Mouse (Mus musculus) limb, embryonic 11.5 days (tissue): ENCODE data around the gene Adcy9. TPM values are rescaled to one million over a fixed set of nuclear protein-coding genes. Genes with fewer than 3 reads are reported as not detected.

Experiments used
- polyA plus RNA-seq: library from polyadenylated mRNA; unstranded; fragments of >200 nt; fragmentation: Nextera tagmentation; extraction: Ambion mirVana; gene quantifications from 2 replicates; pipeline ENCODE4 v1.2.1, GENCODE M21; 2014

Adcy9 gene
- polyA plus RNA-seq, 1 experiment from 2014 or later: 0.93 TPM

Other genes starting within 250 kb of the Adcy9 start
- gene Crebbp, start 206.5 kb downstream of the Adcy9 start, polyA plus RNA-seq: 42.4 and 43.5 TPM in 2 replicates
- gene Srl, start 121.3 kb upstream of the Adcy9 start, polyA plus RNA-seq: 29.7 and 31.8 TPM in 2 replicates
- gene Tfap4, start 139.4 kb upstream of the Adcy9 start, polyA plus RNA-seq: 34.7 and 35.3 TPM in 2 replicates
- gene Glis2, start 174.2 kb upstream of the Adcy9 start, polyA plus RNA-seq: 26.2 and 27.4 TPM in 2 replicates
- 107 and 115 TPM in 2 replicates for gene Pam16, start 204.5 kb upstream of the Adcy9 start, polyA plus RNA-seq
- 20.2 and 22.3 TPM in 2 replicates for gene Vasn, start 219.4 kb upstream of the Adcy9 start, polyA plus RNA-seq
- 56.5 and 59.1 TPM in 2 replicates for gene Dnaja3, start 219.5 kb upstream of the Adcy9 start, polyA plus RNA-seq